Mouse (Mus musculus) embryonic facial prominence, embryonic 13.5 days (tissue): ENCODE measurements around the gene Fam102a. TPM values are rescaled to one million over a fixed set of nuclear protein-coding genes. Genes with fewer than 3 reads are reported as not detected.

Experiments
- ATAC-seq: fragments of 200-750 bp; cut with Nextera tagmentation; 2 replicates; pipeline ENCODE4 v1.8.0; 2017; ENCODE audit warnings: low read depth; ENCODE audit not compliant: insufficient number of reproducible peaks, insufficient read depth, low FRiP score, low TSS enrichment
- H3K27ac ChIP-seq: fragments of 300-500 bp; sonication (generic); 2 replicates; pipeline ENCODE4 v1.5.1; 2015; ENCODE audit warnings: moderate library complexity, mild to moderate bottlenecking, inconsistent platforms
- H3K27me3 ChIP-seq: fragments of 300-500 bp; sonication (generic); 2 replicates; pipeline ENCODE4 v1.6.1; 2015; ENCODE audit warnings: mild to moderate bottlenecking, inconsistent platforms
- H3K36me3 ChIP-seq: fragments of 300-500 bp; sonication (generic); 2 replicates; pipeline ENCODE4 v1.6.1; 2015; ENCODE audit warnings: mild to moderate bottlenecking, inconsistent platforms
- H3K4me1 ChIP-seq: fragments of 300-500 bp; sonication (generic); 2 replicates; pipeline ENCODE4 v1.6.1; 2015; ENCODE audit warnings: inconsistent platforms
- H3K4me2 ChIP-seq: fragments of 300-500 bp; sonication (generic); 2 replicates; pipeline ENCODE4 v1.6.1; 2015; ENCODE audit warnings: moderate library complexity, mild to moderate bottlenecking, inconsistent platforms
- H3K4me3 ChIP-seq: fragments of 300-500 bp; sonication (generic); 2 replicates; pipeline ENCODE4 v1.5.1; 2015; ENCODE audit warnings: mild to moderate bottlenecking, inconsistent platforms
- H3K9ac ChIP-seq: fragments of 300-500 bp; sonication (generic); 2 replicates; pipeline ENCODE4 v1.6.1; 2015; ENCODE audit warnings: mild to moderate bottlenecking, inconsistent platforms
- H3K9me3 ChIP-seq: fragments of 300-500 bp; sonication (generic); 2 replicates; pipeline ENCODE4 v1.6.1; 2016; ENCODE audit warnings: inconsistent platforms
- WGBS: fragments of 180-500 bp; shearing (Covaris S2); methylation state at CpG from one replicate; pipeline ENCODE4 v1.1.7; 2015; ENCODE audit warnings: mixed read lengths; 5-methylcytosine and 5-hydroxymethylcytosine counted together
- polyA plus RNA-seq: library from polyadenylated mRNA; unstranded; fragments of >200 nt; fragmentation: Nextera tagmentation; extraction: Ambion mirVana; gene quantifications from 2 replicates; pipeline ENCODE4 v1.2.1, GENCODE M21; 2015

The Fam102a gene
- polyA plus RNA-seq, 1 experiment from 2014 or later: 15.5 TPM

DNA sequence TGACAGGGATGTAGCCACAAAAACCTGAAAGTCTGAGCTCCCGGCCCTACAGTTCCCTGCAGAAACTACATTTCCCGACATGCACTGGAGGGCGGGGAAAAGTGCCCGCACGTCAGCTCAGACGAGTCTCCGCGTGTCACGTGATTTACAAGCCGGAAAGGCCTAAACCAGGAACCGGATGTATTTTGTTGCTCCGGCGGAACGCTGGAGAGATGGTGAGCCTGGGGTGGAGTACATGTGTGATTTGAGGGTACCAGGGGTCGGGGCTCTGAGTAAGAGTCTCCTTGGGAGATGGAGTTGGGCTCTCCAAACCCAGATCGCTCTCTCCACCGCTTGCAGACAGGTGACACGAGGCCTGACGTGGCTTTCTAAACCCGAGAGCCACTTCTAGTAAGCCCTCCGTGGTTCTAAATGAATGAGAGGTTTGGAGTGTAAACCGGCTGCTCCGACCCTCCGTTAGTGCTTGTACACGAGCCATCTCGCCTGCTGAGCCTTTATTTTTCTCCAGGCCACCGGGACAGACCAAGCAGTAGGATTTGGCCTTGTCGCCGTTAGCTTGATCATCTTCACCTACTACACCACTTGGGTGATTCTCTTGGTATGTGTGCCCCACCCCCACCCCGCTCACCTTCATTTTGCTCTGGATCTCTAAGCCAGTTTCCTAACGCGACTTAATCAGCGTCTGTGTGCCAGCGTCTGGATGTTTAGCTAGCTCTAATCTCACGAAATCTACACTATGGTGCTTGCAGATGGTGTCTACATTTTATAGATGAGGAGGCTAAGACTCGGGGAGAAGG lies 35.8 kb downstream of the Fam102a start, which contains the start of gene Dpm2:
Gene Dpm2 (plus strand): TSS at position 161 of the 797 bp plus-strand sequence.
- 0 out of 2 replicates have a peak, but pooled peaks have one; percentile 44 for ATAC-seq
- Histone ChIP-seq H3K27me3 (no peaks in the 10 kb centered on the region), H3K9me3 (no peaks in the 10 kb centered on the region), H3K4me2 (peak within 1 kb of the TSS; percentile 95), H3K9ac (peak within 1 kb of the TSS; percentile 82), H3K27ac (peak within 1 kb of the TSS; percentile 48), H3K4me3 (peak within 1 kb of the TSS; percentile 78), H3K36me3 (peaks cover 44% of the 10 kb centered on the region), H3K4me1 (peaks cover 23% of the 10 kb centered on the region)
- 2% methylated on average over 36 of the region's 36 CpGs for WGBS

GRCm38 (mm10) chr2:32572196-32572595 lies 37.1 kb downstream of the Fam102a start:
- H3K4me3 ChIP-seq: no peak overlapping the region
- WGBS: 87% methylated on average over 11 of the region's 11 CpGs
- H3K9ac ChIP-seq: no peak overlapping the region; the same call in 1 of the 2 replicates
- no peak for ATAC-seq
- no peaks in the 10 kb centered on the region for H3K27me3 ChIP-seq
- H3K4me1 ChIP-seq: peaks cover 23% of the 10 kb centered on the region
- H3K4me2 ChIP-seq: no peak overlapping the region
- H3K36me3 ChIP-seq: peaks cover 33% of the 10 kb centered on the region
- H3K27ac ChIP-seq: no peak overlapping the region
- no peaks in the 10 kb centered on the region for H3K9me3 ChIP-seq

DNA sequence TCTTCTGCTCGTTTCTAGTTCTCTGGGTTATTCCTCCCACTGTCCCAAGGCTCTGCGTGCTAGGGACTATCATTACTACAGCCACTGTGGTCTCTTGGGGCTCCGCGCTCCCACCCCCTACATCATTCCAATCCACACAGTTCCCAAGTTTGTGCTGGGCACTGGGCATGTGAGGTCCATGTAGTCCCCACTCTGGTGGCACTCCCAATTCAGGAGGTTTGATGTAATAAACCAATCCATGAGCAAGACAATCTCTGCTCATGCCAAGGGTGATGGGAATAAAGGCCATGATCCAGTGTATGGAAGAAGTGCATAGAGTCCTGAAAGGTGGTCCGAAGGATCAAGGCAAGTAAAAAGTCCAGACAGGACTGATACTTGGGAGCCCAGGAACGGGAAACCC lies 39.4 kb downstream of the Fam102a start, which contains the start of gene Pip5kl1:
Gene Pip5kl1 (plus strand): TSS at position 301 of the 400 bp plus-strand sequence.
- H3K4me3 ChIP-seq: peak within 1 kb of the TSS; percentile 55
- peaks cover 28% of the 10 kb centered on the region for H3K4me1 ChIP-seq
- 80% methylated on average over 6 of the region's 6 CpGs for WGBS
- no peak for ATAC-seq
- H3K27me3 ChIP-seq: peaks cover 21% of the 10 kb centered on the region
- peak within 1 kb of the TSS; percentile 68 for H3K9ac ChIP-seq
- H3K4me2 ChIP-seq: peak within 1 kb of the TSS; percentile 97
- no peaks in the 10 kb centered on the region for H3K9me3 ChIP-seq
- peaks cover 13% of the 10 kb centered on the region; the same call in 1 of the 2 replicates for H3K36me3 ChIP-seq
- H3K27ac ChIP-seq: no peak within 1 kb of the TSS

- H3K36me3 ChIP-seq: peaks cover 13% of the 10 kb centered on the region; the same call in 1 of the 2 replicates
- under 1% methylated on average over 26 of the region's 26 CpGs for WGBS
Observed at GRCm38 (mm10) chr2:32574901-32575585, 39.9 kb downstream of the Fam102a start.

DNA sequence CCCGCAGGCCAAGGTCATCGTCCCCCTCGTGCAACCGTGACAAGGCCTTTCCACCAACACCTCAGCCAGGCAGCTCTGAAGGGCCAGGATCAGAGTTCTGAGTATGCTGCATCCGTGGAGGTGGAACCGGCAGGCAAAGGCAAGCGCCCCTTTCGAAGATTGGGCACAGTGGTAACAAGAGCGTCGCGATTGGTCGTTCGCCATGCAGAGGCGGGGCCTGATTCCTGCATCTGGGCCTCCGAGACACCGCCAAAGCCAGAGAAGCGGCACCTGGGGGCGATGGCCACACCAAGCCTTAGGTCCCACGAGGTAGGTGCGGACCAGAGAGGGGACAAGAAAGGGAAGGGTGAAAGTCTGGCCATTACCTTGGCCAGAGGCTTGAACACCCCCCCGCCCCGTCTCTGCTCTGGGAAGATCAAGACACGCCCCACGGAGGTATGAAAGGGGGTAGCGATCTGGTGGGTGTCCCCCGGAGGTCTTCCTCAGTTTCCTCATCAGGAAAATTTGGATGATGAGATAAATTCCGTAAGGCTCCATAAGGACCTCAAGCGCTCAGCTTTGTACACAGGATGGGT lies 40.5 kb downstream of the Fam102a start, which contains the start of gene 9430097D07Rik:
Gene 9430097D07Rik (minus strand): TSS at position 99 of the 575 bp plus-strand sequence.
- H3K27me3 ChIP-seq: peaks cover 31% of the 10 kb centered on the region
- 4% methylated on average over 28 of the region's 28 CpGs for WGBS
- peak within 1 kb of the TSS; percentile 55 for H3K4me3 ChIP-seq
- no peak within 1 kb of the TSS for H3K27ac ChIP-seq
- H3K4me2 ChIP-seq: peak within 1 kb of the TSS; percentile 97
- peaks cover 13% of the 10 kb centered on the region; the same call in 1 of the 2 replicates for H3K36me3 ChIP-seq
- no peaks in the 10 kb centered on the region for H3K9me3 ChIP-seq
- ATAC-seq: 0 out of 2 replicates have a peak, but pooled peaks have one; percentile 40
- peaks cover 28% of the 10 kb centered on the region for H3K4me1 ChIP-seq
- peak within 1 kb of the TSS; percentile 68 for H3K9ac ChIP-seq

More at GRCm38 (mm10) chr2:32574901-32575585, 39.9 kb downstream of the Fam102a start:
- peaks cover 28% of the 10 kb centered on the region for H3K4me1 ChIP-seq
- H3K9ac ChIP-seq: peak overlapping the region; percentile 68
- no peak for ATAC-seq
- H3K9me3 ChIP-seq: no peaks in the 10 kb centered on the region
- peaks cover 26% of the 10 kb centered on the region for H3K27me3 ChIP-seq
- H3K27ac ChIP-seq: no peak overlapping the region
- peak overlapping the region; percentile 55 for H3K4me3 ChIP-seq
- H3K4me2 ChIP-seq: peak overlapping the region; percentile 97

GRCm38 (mm10) chr2:32576532-32576931 lies 41.4 kb downstream of the Fam102a start:
- Histone ChIP-seq H3K4me2 (no peak overlapping the region), H3K4me1 (peaks cover 23% of the 10 kb centered on the region), H3K27ac (no peak overlapping the region), H3K9ac (no peak overlapping the region), H3K4me3 (no peak overlapping the region), H3K36me3 (peaks cover 13% of the 10 kb centered on the region; the same call in 1 of the 2 replicates), H3K27me3 (peaks cover 31% of the 10 kb centered on the region), H3K9me3 (no peaks in the 10 kb centered on the region)
- no peak for ATAC-seq
- WGBS: 88% methylated on average over 9 of the region's 9 CpGs

DNA sequence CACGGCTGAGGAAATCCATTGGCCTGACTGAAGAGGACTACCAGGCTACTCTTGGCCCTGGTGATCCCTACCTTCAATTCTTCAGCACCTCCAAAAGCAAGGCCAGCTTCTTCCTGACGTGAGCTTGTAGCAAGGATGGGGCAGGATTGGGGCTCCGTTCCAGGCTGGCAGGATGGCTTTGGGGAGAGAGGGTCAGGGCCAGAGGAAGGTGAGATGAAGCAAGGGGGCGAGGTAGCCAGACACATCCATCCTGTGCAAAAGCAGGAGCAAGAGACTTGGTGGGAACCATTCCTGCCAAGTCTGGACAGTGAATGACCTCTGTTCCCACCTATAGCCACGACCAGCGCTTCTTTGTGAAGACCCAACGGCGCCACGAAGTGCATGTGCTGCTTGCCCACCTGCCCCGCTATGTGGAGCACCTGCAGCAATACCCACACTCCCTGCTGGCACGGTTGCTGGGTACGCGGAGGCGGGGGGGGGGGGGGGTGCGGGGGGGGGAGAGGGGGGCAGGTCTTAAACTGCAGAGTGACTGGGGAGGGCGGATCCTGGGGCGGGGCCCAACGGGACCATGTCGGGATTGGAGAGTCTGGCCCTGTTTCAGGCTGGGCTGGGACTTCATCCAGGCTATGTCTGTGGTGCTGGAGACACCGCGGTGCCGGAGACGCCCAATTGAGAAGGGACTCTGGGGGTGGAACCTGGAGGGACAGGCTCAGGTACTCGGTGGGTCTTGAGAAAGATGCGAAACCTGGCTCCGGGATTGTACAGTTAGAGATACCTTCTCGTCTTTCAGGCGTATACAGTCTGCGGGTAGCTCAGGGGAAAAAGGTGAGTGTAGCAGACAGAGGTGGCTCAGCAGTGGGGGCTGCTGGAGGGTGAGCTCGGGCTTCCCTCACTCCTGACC lies 43.3 kb downstream of the Fam102a start:
- whole genome bisulfite sequencing: 32% methylated on average over 25 of the region's 30 CpGs
- Histone ChIP-seq H3K4me2 (no peak overlapping the region), H3K27me3 (peaks cover 38% of the 10 kb centered on the region), H3K27ac (no peak overlapping the region), H3K4me3 (no peak overlapping the region), H3K9me3 (no peaks in the 10 kb centered on the region), H3K4me1 (peaks cover 25% of the 10 kb centered on the region), H3K9ac (no peak overlapping the region), H3K36me3 (peaks cover 1% of the 10 kb centered on the region; the same call in 1 of the 2 replicates)
- ATAC-seq: no peak

DNA sequence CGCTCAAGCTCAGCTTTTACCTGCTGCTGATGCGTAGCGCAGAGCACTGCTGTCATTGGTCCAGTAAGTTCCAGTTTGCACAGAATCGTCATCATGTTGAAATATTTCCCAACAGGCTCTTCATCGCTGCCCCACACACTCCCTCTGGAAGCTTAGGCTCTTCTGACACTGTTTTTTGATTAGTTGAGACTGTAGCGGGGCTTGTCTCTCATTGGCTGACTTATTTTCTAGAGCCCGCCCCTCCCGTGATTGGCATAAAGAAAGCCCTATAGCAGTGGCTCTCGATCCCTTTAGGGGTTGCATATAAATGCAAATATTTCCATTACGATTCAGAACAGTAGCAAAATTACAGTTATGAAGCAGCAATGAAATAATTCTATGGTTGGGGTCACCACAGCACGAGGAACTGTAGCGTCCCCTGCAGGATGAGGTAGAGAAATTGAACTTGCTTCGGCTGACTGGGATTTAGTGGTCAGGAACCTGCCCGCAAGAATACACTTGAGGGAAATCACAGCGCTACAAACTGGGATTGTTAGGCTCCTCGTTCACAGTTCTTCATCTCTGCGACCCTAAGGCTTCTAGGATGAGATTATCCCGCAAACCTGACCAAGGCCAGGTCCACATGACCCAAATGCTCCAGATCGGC lies 46.4 kb downstream of the Fam102a start:
- H3K9ac ChIP-seq: no peak overlapping the region
- H3K9me3 ChIP-seq: no peaks in the 10 kb centered on the region
- no peak for ATAC-seq
- peaks cover 15% of the 10 kb centered on the region; the same call in 1 of the 2 replicates for H3K4me1 ChIP-seq
- WGBS: 37% methylated on average over 19 of the region's 19 CpGs
- H3K4me2 ChIP-seq: peak overlapping the region; percentile 43
- peak overlapping the region; percentile 31 for H3K4me3 ChIP-seq
- H3K27ac ChIP-seq: no peak overlapping the region
- H3K27me3 ChIP-seq: peaks cover 38% of the 10 kb centered on the region
- H3K36me3 ChIP-seq: no peaks in the 10 kb centered on the region

GRCm38 (mm10) chr2:32582830-32583799 lies 48.0 kb downstream of the Fam102a start:
- WGBS: 15% methylated on average over 37 of the region's 37 CpGs

More at GRCm38 (mm10) chr2:32582830-32583799, 48.0 kb downstream of the Fam102a start:
- peaks cover 27% of the 10 kb centered on the region for H3K4me1 ChIP-seq
- H3K9ac ChIP-seq: peak overlapping the region; percentile 59
- H3K27me3 ChIP-seq: peaks cover 30% of the 10 kb centered on the region
- H3K4me3 ChIP-seq: peak overlapping the region; percentile 36
- H3K27ac ChIP-seq: no peak overlapping the region
- no peaks in the 10 kb centered on the region for H3K9me3 ChIP-seq
- H3K4me2 ChIP-seq: peak overlapping the region; percentile 67
- peak; percentile 57; the same call in 1 of the 2 replicates for ATAC-seq
- H3K36me3 ChIP-seq: no peaks in the 10 kb centered on the region
